Mouse (Mus musculus): Measurements from ENCODE around the gene Tpm1. TPM values are rescaled to one million over a fixed set of nuclear protein-coding genes. Genes with fewer than 3 reads are reported as not detected.
A peak's percentile ranks its signal among the peaks of the same experiment; 100 is the strongest.

Gene Tpm1
- polyA plus RNA-seq, 1 experiment from 2014 or later, result 171 TPM

DNA sequence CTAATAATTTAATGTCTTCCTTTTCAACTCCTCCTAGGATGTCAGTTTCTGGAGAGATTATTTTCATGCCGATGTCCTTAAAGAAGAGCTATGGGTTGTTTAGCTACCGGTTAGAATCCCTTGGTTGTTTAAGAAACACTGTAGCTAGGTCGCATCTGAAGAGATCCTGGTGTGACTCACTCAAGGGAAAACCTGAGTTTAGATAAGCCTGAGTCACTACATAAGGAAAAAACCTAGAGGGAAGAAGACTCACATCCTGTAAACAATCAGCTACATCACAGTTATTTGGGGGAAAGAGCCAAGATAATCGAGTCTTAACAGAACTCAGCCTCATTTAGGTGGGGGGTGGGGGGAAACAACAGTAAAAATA lies 3.9 kb downstream of the Tpm1 start:
- H3K9me3 ChIP-seq, result no peaks in the 10 kb centered on the region
- no peaks in the 10 kb centered on the region for H3K36me3 ChIP-seq
- peaks cover 19% of the 10 kb centered on the region for H3K27me3 ChIP-seq
- no peak overlapping the region for H3K4me3 ChIP-seq
- no peak overlapping the region for H3K9ac ChIP-seq
- peaks cover 62% of the 10 kb centered on the region for H3K4me1 ChIP-seq (replicated peaks)
- no peak overlapping the region for H3K27ac ChIP-seq (replicated peaks)
- ATAC-seq (ENCODE audit: low FRiP score, low read depth), result no peak
- 43% methylated on average over 4 of the region's 4 CpGs for WGBS
- no peak overlapping the region for H3K4me2 ChIP-seq

DNA sequence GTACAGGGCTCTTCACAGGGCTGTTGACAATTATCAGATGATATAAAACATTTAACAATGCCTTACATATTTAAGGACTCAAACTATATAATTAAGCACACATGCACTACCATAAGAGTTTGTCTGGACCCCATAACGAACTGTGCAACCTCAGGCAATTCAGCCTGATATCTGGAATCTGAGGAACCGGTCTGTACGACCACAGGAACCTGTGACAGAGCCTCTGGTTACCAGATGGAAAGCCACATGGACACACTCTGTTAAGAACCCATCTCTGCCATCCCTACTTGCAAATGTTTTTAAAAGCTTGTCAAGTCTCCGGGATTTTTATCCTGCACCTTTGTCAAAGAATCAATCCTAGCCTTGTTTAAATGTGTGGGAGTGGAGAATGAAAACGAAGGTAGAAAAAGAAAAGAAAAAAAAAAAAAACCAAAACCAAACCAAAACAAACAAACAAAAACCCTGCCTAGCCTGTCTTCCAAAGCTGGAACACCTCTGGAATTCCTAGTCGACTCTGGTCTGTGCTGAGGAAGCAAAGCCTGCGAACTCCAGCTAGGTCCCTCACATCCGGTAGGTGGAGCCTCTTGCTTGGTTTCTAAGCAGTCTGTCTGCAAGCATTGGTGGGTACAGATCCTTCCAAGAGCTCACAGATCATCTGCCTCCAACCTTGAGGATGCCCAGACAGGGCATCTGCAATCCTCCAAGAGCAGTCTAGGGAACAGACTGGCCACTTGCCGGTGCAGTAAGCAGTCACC lies 4.5 kb downstream of the Tpm1 start:
- 36% methylated on average over 9 of the region's 9 CpGs for WGBS
- Histone ChIP-seq H3K27me3 (peaks cover 19% of the 10 kb centered on the region), H3K4me1 (replicated peaks) (peaks cover 64% of the 10 kb centered on the region), H3K4me3 (no peak overlapping the region), H3K27ac (replicated peaks) (no peak overlapping the region), H3K36me3 (no peaks in the 10 kb centered on the region), H3K9ac (no peak overlapping the region), H3K4me2 (peak overlapping the region; percentile 36; the same call in 1 of the 2 replicates), H3K9me3 (no peaks in the 10 kb centered on the region)
- peak; percentile 49; the same call in 1 of the 2 replicates for ATAC-seq (ENCODE audit: low FRiP score, low read depth)

DNA sequence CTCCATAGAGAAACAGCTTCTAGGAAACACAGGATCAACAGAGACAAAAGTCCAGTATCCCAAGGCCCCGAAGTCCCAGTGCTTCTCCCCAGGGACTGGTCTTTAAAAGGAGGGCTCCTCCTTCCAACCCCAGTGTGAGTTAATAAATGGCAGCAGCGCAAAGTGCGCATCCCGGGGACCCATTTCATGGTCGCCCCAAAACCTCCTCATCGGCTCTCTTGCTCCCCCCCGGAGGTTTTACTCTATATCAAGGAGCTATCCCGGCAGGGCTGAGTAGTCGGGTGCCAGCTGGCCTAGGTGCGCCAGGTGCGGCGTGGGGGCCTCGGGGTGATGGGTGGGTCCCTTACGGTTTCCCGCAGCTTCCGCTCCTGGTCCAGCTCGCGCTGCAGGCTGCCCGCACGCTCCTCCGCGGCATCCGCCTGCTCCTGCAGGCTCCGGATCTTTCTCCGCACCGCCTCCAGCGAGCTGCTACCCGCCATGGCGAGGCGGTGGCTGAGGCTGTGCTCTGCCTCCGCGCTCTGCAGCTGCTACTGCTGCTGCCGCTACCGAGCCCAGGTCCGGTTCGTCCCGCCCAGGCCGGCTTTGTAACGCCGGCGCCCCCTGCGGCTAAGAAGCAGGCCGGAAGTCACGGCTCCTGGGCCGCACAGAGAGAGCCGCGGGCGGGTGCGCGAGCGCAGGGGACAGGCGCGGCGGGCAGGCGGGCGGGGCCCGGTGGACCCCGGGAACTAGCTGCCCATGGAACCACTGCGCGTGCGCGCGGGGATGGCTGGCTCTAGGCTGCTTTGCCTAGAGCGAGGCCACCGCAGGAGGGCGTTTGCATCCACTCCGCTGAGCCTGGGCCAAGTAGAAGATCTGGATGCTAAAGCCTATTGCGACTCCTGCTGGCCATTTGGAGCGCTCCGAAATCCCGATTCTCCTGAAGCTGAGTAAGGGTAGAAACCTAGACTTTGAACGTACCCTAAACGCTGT lies 5.7 kb downstream of the Tpm1 start:
- Histone ChIP-seq H3K4me1 (replicated peaks) (peaks cover 58% of the 10 kb centered on the region), H3K27ac (replicated peaks) (peak overlapping the region; percentile 91), H3K4me3 (peak overlapping the region; percentile 78), H3K27me3 (peaks cover 19% of the 10 kb centered on the region), H3K9ac (peak overlapping the region; percentile 88), H3K36me3 (no peaks in the 10 kb centered on the region), H3K4me2 (peak overlapping the region; percentile 62), H3K9me3 (no peaks in the 10 kb centered on the region)
- ATAC-seq (ENCODE audit: low FRiP score, low read depth), result peak; percentile 96
- WGBS, result under 1% methylated on average over 73 of the region's 73 CpGs

DNA sequence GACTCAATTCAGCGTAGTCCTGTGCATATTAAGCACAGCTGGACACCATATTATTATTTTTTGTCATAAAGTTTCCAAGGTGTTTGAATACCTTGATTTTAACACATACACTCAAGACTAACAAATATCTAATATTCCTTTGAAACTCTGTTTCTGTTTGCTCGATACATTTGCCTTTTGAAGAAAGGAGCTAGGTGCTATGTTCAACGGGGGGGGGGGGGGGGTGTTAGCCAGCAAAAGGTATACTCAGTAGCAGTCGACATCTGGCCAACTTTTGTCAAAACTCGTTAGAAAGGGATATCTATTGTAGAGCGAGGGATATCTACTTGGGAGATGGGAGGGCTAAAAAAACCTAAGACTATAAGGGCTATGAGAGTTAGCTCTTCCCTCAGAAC lies 6.4 kb downstream of the Tpm1 start:
- Histone ChIP-seq H3K9me3 (no peaks in the 10 kb centered on the region), H3K9ac (peak overlapping the region; percentile 88), H3K4me1 (replicated peaks) (peaks cover 51% of the 10 kb centered on the region), H3K27ac (replicated peaks) (peak overlapping the region; percentile 91), H3K36me3 (no peaks in the 10 kb centered on the region), H3K27me3 (peaks cover 19% of the 10 kb centered on the region), H3K4me2 (peak overlapping the region; percentile 62), H3K4me3 (peak overlapping the region; percentile 78)
- ATAC-seq (ENCODE audit: low FRiP score, low read depth), result no peak
- WGBS, result 21% methylated on average over 6 of the region's 6 CpGs

DNA sequence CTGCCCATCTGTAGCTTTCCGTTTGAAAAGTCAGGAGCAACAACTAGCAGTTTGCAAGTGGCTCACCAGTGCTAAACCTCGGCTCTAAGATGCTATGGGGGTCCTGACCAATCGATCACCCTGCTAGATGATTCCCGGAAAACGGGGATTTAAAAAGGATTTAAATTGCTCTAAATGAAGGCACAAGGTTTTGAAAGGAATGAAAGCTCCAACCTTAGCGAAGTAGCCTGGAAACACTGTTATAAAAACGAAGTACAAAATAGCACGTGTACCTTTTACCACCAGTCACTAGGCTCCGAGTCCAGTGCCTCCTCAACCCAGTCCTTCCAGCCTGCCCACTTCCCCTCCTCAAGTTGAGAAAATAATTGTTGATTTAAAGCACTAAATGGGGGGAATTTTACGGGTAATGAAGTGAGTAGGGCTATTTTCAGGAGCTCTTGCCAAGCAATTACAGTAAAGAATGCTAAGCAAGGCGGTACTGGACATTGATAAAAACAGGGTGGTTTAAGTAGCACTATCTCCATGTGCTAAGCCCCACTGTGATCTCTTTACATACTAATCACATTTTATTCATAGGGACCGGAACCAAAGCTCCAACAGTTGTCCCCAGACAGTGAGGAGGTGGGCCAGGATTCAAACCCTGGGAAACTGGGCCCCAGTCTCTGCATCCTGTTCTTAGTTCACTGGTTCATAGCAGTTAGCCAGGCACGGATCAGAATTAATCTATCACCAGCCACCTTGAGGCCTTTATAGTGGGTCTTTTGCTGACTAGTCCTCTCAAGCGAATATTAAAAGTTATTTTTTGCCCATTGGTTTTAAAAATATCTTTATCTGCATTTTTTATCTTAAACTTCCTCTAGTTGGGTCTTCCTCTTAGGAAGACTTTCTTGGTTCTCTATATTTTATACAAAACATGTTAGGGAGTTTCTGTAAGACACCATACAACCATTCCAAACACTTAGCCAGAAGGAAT lies 7.1 kb downstream of the Tpm1 start:
- Histone ChIP-seq H3K4me1 (replicated peaks) (peaks cover 44% of the 10 kb centered on the region), H3K27me3 (peaks cover 15% of the 10 kb centered on the region), H3K27ac (replicated peaks) (no peak overlapping the region), H3K4me2 (peak overlapping the region; percentile 62), H3K4me3 (peak overlapping the region; percentile 78), H3K36me3 (no peaks in the 10 kb centered on the region), H3K9ac (peak overlapping the region; percentile 88; the same call in 1 of the 2 replicates), H3K9me3 (no peaks in the 10 kb centered on the region)
- no peak for ATAC-seq (ENCODE audit: low FRiP score, low read depth)
- WGBS, result 46% methylated on average over 14 of the region's 14 CpGs

DNA sequence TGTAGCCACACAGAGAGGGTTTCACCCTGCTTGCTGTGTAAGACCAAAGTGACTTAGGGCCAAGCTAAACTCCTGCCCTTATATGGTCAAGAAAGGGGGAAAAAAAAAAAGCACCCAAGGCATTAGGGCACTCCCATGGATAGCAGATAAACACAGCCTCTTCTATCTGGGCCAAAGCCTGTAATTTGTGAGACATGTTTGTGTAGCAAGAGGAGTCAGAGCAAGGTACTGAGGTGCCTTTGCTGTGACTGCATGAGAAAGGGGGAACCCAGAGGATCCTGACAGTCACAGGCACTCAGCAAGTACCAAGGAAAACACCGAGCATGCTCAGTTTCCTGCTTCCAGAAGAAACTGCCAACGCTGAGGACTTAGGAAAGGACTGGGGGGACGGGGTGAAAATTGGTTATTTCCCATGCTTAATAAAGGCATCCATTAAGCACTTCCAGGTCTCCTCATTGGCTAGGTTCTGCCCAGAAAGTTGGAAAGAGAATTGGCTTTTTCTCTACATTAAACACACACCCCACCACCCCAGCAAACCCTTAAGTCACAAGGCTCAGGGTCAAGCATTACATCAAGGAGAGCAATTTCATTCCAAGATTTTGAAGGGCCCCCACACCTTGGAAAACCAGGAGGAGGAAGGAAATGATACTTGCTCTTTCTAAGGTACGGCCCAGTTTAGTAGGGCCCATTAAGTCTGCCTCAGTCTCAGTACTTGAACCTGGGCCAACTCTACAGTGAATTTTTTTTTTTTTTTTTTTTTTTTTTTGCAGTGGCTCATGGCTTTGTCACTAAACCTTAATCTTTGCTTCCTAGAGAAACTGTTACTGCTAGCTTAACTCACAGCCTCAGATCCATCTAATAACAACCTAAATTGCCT lies 8.0 kb downstream of the Tpm1 start:
- Histone ChIP-seq H3K9me3 (no peaks in the 10 kb centered on the region), H3K9ac (0 out of 2 replicates have a peak overlapping the region, but pooled peaks have one; percentile 11), H3K4me2 (peak overlapping the region; percentile 62), H3K4me1 (replicated peaks) (peaks cover 39% of the 10 kb centered on the region), H3K36me3 (peaks cover 1% of the 10 kb centered on the region; the same call in 1 of the 2 replicates), H3K27me3 (peaks cover 5% of the 10 kb centered on the region; the same call in 1 of the 2 replicates), H3K4me3 (peak overlapping the region; percentile 78), H3K27ac (replicated peaks) (no peak overlapping the region)
- ATAC-seq (ENCODE audit: low FRiP score, low read depth), result no peak
- 56% methylated on average over 4 of the region's 4 CpGs for WGBS

DNA sequence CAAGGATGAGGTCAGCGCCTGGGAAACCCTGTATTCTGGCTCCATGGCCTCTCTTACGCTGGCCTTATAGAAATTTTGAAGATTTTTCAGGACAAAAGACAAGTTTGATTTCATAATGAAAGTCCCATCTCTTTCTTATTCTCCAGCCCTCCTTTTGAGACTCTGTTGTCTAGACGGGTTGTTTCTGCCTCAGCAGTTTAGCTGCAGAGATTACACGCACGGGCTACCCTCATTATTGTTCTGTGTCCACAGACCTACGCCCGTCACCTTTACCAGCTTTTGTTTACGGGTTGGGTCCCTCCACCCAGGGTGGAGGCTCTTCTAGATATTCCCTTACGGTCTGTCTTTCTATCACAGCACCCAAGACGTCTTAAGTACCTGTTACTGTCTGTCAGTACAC lies 9.3 kb downstream of the Tpm1 start:
- no peak overlapping the region for H3K27ac ChIP-seq (replicated peaks)
- ATAC-seq (ENCODE audit: low FRiP score, low read depth), result no peak
- no peak overlapping the region for H3K9ac ChIP-seq
- H3K36me3 ChIP-seq, result peaks cover 14% of the 10 kb centered on the region
- H3K4me1 ChIP-seq (replicated peaks), result peaks cover 39% of the 10 kb centered on the region
- WGBS, result 37% methylated on average over 10 of the region's 10 CpGs
- H3K4me2 ChIP-seq, result 0 out of 2 replicates have a peak overlapping the region, but pooled peaks have one; percentile 62
- no peak overlapping the region for H3K4me3 ChIP-seq
- no peaks in the 10 kb centered on the region for H3K9me3 ChIP-seq
- H3K27me3 ChIP-seq, result no peaks in the 10 kb centered on the region

DNA sequence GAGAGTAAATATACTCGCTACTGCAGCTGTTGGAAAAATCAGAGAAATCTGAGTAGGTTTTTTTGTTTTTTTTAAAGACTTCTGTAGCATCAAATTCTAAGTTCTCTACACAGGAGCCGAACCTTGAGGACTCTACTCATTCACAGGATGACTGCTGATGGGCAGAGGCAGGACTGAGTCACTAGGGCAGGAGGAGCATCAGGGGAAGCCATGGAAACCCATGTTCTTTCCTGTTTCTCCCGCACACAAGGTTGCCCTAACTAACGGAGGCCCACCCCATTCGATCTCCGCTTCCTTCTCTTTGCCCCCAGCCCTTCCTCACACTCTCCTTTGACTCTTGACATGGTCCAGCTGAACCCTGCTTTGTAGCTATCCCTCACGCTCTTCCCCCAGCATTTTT lies 10.5 kb downstream of the Tpm1 start:
- no peak overlapping the region for H3K9ac ChIP-seq
- H3K9me3 ChIP-seq, result no peaks in the 10 kb centered on the region
- H3K4me1 ChIP-seq (replicated peaks), result peaks cover 39% of the 10 kb centered on the region
- peaks cover 26% of the 10 kb centered on the region for H3K36me3 ChIP-seq
- H3K27me3 ChIP-seq, result no peaks in the 10 kb centered on the region
- H3K4me3 ChIP-seq, result no peak overlapping the region
- H3K27ac ChIP-seq (replicated peaks), result no peak overlapping the region
- 97% methylated on average over 7 of the region's 7 CpGs for WGBS
- no peak overlapping the region for H3K4me2 ChIP-seq
- no peak for ATAC-seq (ENCODE audit: low FRiP score, low read depth)

DNA sequence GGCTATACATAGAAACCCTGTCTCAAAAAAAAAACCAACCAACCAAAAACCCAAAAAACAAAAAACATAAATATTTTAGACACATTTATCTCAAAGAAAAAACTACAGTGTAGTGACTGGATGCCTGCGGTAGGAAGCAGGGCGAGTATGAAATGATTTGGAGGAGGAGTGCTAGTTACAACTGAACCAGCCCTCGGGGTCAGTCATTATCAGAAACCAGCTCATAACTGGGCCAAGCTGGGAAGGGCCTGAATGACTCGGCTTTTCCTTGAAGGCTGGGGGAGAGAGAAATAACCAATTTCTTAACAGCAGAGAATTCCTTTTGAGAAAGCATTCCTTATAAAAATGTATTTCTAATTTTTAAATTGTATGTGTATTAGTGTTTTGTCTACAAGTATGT lies 11.5 kb downstream of the Tpm1 start:
- H3K36me3 ChIP-seq, result peaks cover 35% of the 10 kb centered on the region
- ATAC-seq (ENCODE audit: low FRiP score, low read depth), result no peak
- no peak overlapping the region for H3K4me2 ChIP-seq
- H3K27me3 ChIP-seq, result no peaks in the 10 kb centered on the region
- H3K9me3 ChIP-seq, result no peaks in the 10 kb centered on the region
- no peak overlapping the region for H3K4me3 ChIP-seq
- no peak overlapping the region for H3K27ac ChIP-seq (replicated peaks)
- peaks cover 35% of the 10 kb centered on the region for H3K4me1 ChIP-seq (replicated peaks)
- WGBS, result 96% methylated on average over 4 of the region's 4 CpGs
- no peak overlapping the region for H3K9ac ChIP-seq

DNA sequence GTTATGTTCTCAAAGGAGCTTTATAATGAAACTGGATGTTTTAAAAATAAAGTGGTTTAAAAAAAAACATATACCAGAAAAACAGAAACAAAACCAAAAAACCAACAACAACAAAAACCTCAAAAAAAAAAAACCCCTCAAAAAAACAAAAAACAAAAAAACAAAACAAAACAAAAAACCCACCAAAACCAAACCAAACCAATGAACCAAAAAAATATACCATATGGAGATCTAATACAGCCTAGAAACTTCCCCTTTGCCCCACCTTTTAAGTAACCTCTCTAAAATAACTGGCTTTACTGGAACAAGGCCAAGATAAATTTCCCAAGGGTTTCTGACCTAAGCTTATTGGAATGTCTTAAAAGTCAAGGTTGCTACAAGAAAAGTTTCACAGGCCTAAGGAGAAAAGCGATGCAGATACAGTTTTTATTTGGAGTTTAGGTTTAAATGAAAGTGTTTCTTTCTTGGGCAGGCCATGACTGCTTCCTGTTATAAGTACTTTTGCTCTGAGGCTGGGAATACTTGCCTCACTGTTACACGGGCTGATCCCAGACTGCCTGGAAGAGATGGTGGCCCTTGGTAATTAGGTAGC lies 12.6 kb downstream of the Tpm1 start:
- no peaks in the 10 kb centered on the region for H3K27me3 ChIP-seq
- no peaks in the 10 kb centered on the region for H3K9me3 ChIP-seq
- no peak overlapping the region; the same call in 1 of the 2 replicates for H3K27ac ChIP-seq (replicated peaks)
- H3K4me3 ChIP-seq, result no peak overlapping the region
- no peak for ATAC-seq (ENCODE audit: low FRiP score, low read depth)
- H3K4me1 ChIP-seq (replicated peaks), result peaks cover 24% of the 10 kb centered on the region
- H3K4me2 ChIP-seq, result no peak overlapping the region
- H3K36me3 ChIP-seq, result peaks cover 44% of the 10 kb centered on the region
- H3K9ac ChIP-seq, result no peak overlapping the region
- WGBS, result 77% methylated on average over 2 of the region's 2 CpGs
